Mouse (Mus musculus): ENCODE measurements around the gene Gabra3. TPM values are rescaled to one million over a fixed set of nuclear protein-coding genes. Genes with fewer than 3 reads are reported as not detected.

The Gabra3 gene
- polyA plus RNA-seq (2016; fragmentation: Nextera tagmentation; extraction: Ambion mirVana) = 3.9 TPM in 2 replicates

GRCm38 (mm10) chrX:72656230-72656898, at the start of gene Gabra3:
Gene Gabra3, minus strand, starts transcription at chrX:72656848.
- Histone ChIP-seq H3K36me3 (no peaks in the 10 kb centered on the region), H3K27ac (no peak within 1 kb of the TSS), H3K9ac (no peak within 1 kb of the TSS), H3K9me3 (no peaks in the 10 kb centered on the region), H3K4me3 (peak within 1 kb of the TSS; percentile 38), H3K4me1 (no peaks in the 10 kb centered on the region), H3K4me2 (replicated peaks) (peak within 1 kb of the TSS; percentile 55), H3K27me3 (no peaks in the 10 kb centered on the region)
- WGBS = 15% methylated on average over 4 of the region's 4 CpGs
- no peak for ATAC-seq (ENCODE audit: insufficient number of reproducible peaks, insufficient read depth, low FRiP score, low TSS enrichment)

- Histone ChIP-seq H3K4me1 (no peaks in the 10 kb centered on the region), H3K9me3 (no peaks in the 10 kb centered on the region), H3K36me3 (no peaks in the 10 kb centered on the region), H3K9ac (no peak overlapping the region), H3K27me3 (no peaks in the 10 kb centered on the region), H3K4me2 (replicated peaks) (peak overlapping the region; percentile 55), H3K27ac (no peak overlapping the region), H3K4me3 (peak overlapping the region; percentile 38)
- 7% methylated on average over 7 of the region's 11 CpGs for WGBS
- ATAC-seq (ENCODE audit: insufficient number of reproducible peaks, insufficient read depth, low FRiP score, low TSS enrichment) = 0 out of 2 replicates have a peak, but pooled peaks have one; percentile 52
Observed at GRCm38 (mm10) chrX:72655789-72656188, 859 bp downstream of the Gabra3 start.

- Histone ChIP-seq H3K27ac (no peak overlapping the region), H3K4me2 (replicated peaks) (peak overlapping the region; percentile 55), H3K9me3 (no peaks in the 10 kb centered on the region), H3K4me1 (no peaks in the 10 kb centered on the region), H3K36me3 (no peaks in the 10 kb centered on the region), H3K27me3 (no peaks in the 10 kb centered on the region), H3K9ac (no peak overlapping the region), H3K4me3 (peak overlapping the region; percentile 38)
- 0 out of 2 replicates have a peak, but pooled peaks have one; percentile 60 for ATAC-seq (ENCODE audit: insufficient number of reproducible peaks, insufficient read depth, low FRiP score, low TSS enrichment)
- WGBS = 18% methylated on average over 5 of the region's 5 CpGs
Observed at GRCm38 (mm10) chrX:72655381-72655780, 1.3 kb downstream of the Gabra3 start.

DNA sequence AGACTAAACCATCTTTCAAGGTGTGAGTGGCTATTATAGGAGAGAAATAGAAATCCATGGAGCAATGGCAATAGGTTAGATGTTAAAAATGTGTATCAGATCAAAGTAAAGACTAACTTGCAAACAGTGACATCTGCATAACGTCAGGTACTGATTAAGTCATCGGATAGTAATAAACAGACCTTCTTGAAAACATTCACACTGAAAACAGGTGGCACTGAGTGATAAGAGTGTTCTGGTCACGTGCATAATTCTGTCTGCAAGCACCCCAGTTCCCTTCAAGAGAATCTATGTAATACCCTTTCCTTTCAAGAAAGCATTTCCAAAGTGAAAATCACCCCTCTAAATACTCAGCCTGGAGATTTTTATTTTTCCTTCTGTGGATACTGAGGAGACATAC, 6.0 kb downstream of the Gabra3 start:
- Histone ChIP-seq H3K27ac (no peak overlapping the region), H3K36me3 (no peaks in the 10 kb centered on the region), H3K9ac (no peak overlapping the region), H3K9me3 (no peaks in the 10 kb centered on the region), H3K27me3 (no peaks in the 10 kb centered on the region), H3K4me3 (no peak overlapping the region), H3K4me1 (no peaks in the 10 kb centered on the region), H3K4me2 (replicated peaks) (no peak overlapping the region)
- no peak for ATAC-seq (ENCODE audit: insufficient number of reproducible peaks, insufficient read depth, low FRiP score, low TSS enrichment)
- 62% methylated on average over 3 of the region's 3 CpGs for WGBS

GRCm38 (mm10) chrX:72644691-72645090, 12.0 kb downstream of the Gabra3 start:
- ATAC-seq (ENCODE audit: insufficient number of reproducible peaks, insufficient read depth, low FRiP score, low TSS enrichment) = no peak
- 59% methylated on average over 2 of the region's 2 CpGs for WGBS

DNA sequence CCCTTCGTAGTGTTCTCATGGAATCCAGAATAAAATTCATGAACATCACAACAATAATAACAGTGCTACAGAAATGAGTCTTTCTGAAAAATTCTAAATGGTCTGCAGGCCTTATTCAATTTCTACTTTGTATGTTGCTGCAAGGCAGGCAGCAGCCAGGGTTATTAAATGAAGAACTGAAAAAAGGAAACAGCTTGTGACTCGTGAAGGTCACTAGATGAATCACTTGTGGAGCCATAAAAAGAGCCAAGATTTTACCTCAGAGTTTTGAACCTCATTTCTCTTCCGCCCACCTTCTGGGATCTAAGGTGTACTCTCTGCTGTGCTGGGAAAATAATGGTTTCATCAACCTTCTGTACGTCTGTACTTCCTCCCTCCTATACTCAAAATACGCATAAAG, 159.4 kb downstream of the Gabra3 start:
- 90% methylated on average over 5 of the region's 5 CpGs for WGBS
- Histone ChIP-seq H3K4me2 (replicated peaks) (no peak overlapping the region), H3K9ac (no peak overlapping the region), H3K36me3 (no peaks in the 10 kb centered on the region), H3K4me3 (no peak overlapping the region), H3K27me3 (no peaks in the 10 kb centered on the region), H3K4me1 (no peaks in the 10 kb centered on the region), H3K9me3 (no peaks in the 10 kb centered on the region), H3K27ac (no peak overlapping the region)
- no peak for ATAC-seq (ENCODE audit: insufficient number of reproducible peaks, insufficient read depth, low FRiP score, low TSS enrichment)

More at GRCm38 (mm10) chrX:72644691-72645090, 12.0 kb downstream of the Gabra3 start:
- no peak overlapping the region for H3K4me3 ChIP-seq
- no peaks in the 10 kb centered on the region for H3K9me3 ChIP-seq
- H3K36me3 ChIP-seq = no peaks in the 10 kb centered on the region
- H3K27me3 ChIP-seq = no peaks in the 10 kb centered on the region
- H3K4me1 ChIP-seq = no peaks in the 10 kb centered on the region
- H3K9ac ChIP-seq = no peak overlapping the region
- H3K4me2 ChIP-seq (replicated peaks) = no peak overlapping the region
- H3K27ac ChIP-seq = no peak overlapping the region

DNA sequence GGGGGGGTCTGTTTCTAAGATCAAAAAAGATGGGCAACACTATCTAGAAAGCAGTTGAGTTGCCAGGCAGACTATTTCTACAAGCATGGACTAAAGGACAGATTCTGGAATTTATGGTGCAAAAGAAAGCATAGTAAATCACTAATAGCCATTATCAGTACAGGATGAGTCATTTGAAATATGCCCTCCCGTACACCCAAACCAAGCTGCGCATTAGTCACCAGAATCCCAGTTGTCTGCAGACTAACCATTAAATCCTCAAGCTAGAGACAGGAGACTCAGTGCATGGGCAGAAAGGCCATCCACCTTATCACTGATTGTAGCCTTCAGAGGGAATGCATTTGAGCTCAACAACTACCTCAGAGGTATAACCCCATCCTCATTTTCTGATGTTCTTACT, 166.8 kb downstream of the Gabra3 start:
- 89% methylated on average over 2 of the region's 2 CpGs for WGBS
- ATAC-seq (ENCODE audit: insufficient number of reproducible peaks, insufficient read depth, low FRiP score, low TSS enrichment) = no peak
- no peak overlapping the region for H3K4me3 ChIP-seq
- no peak overlapping the region for H3K9ac ChIP-seq
- no peaks in the 10 kb centered on the region for H3K36me3 ChIP-seq
- H3K4me1 ChIP-seq = no peaks in the 10 kb centered on the region
- H3K4me2 ChIP-seq (replicated peaks) = no peak overlapping the region
- no peak overlapping the region for H3K27ac ChIP-seq
- H3K9me3 ChIP-seq = no peaks in the 10 kb centered on the region
- no peaks in the 10 kb centered on the region for H3K27me3 ChIP-seq

GRCm38 (mm10) chrX:72386758-72387157, 269.9 kb downstream of the Gabra3 start, which contains the start of gene Magea10:
Gene Magea10, minus strand, starts transcription at chrX:72386858.
- no peak within 1 kb of the TSS for H3K9ac ChIP-seq

More at GRCm38 (mm10) chrX:72386758-72387157, 269.9 kb downstream of the Gabra3 start, which contains the start of gene Magea10:
- H3K27me3 ChIP-seq = no peaks in the 10 kb centered on the region
- H3K4me2 ChIP-seq (replicated peaks) = no peak within 1 kb of the TSS
- no peaks in the 10 kb centered on the region for H3K36me3 ChIP-seq
- H3K27ac ChIP-seq = no peak within 1 kb of the TSS
- no peak within 1 kb of the TSS for H3K4me3 ChIP-seq
- WGBS = 88% methylated on average over 6 of the region's 6 CpGs
- H3K9me3 ChIP-seq = no peaks in the 10 kb centered on the region
- no peak for ATAC-seq (ENCODE audit: insufficient number of reproducible peaks, insufficient read depth, low FRiP score, low TSS enrichment)
- H3K4me1 ChIP-seq = no peaks in the 10 kb centered on the region

MicroRNA genes within 50 kb of the gene (microRNA counts, 519-probe panel; counts per million panel counts)
- microRNA mmu-miR-105 (460 counts per million, percentile 65 among the panel's probes with 10 or more counts), microRNA mmu-miR-767 (460 counts per million, percentile 65 among the panel's probes with 10 or more counts)

Small RNA genes within 50 kb of the gene (microRNA-seq; reads per million reads assigned to microRNA genes)
- gene Mir105 = not detected
- not detected for gene Mir767

Other genes starting within 250 kb of the Gabra3 start
- 0.14 and 0.15 TPM in 2 replicates for gene Gabrq, start 168.3 kb upstream of the Gabra3 start, polyA plus RNA-seq (2016; fragmentation: Nextera tagmentation; extraction: Ambion mirVana)